Mouse (Mus musculus) layer of hippocampus, postnatal 14 days (tissue): Measurements from ENCODE around the gene Aagab. TPM values are rescaled to one million over a fixed set of nuclear protein-coding genes. Genes with fewer than 3 reads are reported as not detected.
A peak's percentile ranks its signal among the peaks of the same experiment; 100 is the strongest.

Source experiments
- DNase-seq, 2 experiments: peaks; one replicate each; pipeline ENCODE4 v3.0.0; 2021 to 2022; ENCODE audit warnings: low spot score in 2 of 2, mixed read lengths in 1 of 2
- long read RNA-seq, 2 experiments: library from polyadenylated mRNA; stranded (forward); transcript quantifications; one replicate each; pipeline ENCODE4 v2.0.0; 2021
- total RNA-seq, 2 experiments: library from RNA; stranded (reverse); gene quantifications; 2 replicates each; pipeline ENCODE4 v1.2.3; 2021

Gene Aagab
- total RNA-seq = 10 to 100 TPM; 47.8 to 58.7 TPM
- long read RNA-seq, experiment 1, full-length matches to known transcripts = 41 of 91 reads
- long read RNA-seq, experiment 1, partial matches to known transcripts = 3 of 91 reads
- long read RNA-seq, experiment 1, other reads (novel, unspliced or antisense) = 47 of 91 reads
- long read RNA-seq, experiment 2, full-length matches to known transcripts = 48 of 105 reads
- long read RNA-seq, experiment 2, partial matches to known transcripts = 13 of 105 reads
- long read RNA-seq, experiment 2, other reads (novel, unspliced or antisense) = 44 of 105 reads

- peak; percentile 95 to 97 for DNase-seq
These were observed at the start of gene Aagab, which contains the start of gene Iqch for GRCm38 (mm10) chr9:63602043-63602939. Gene Aagab, plus strand, starts transcription at chr9:63602660. Gene Iqch, minus strand, starts transcription at chr9:63602493.

GRCm38 (mm10) chr9:63553628-63554027 is 48.8 kb upstream of the Aagab start:
- DNase-seq = no peak

GRCm38 (mm10) chr9:63555460-63555990 is 46.9 kb upstream of the Aagab start:
- no peak for DNase-seq

GRCm38 (mm10) chr9:63556316-63556715 is 46.1 kb upstream of the Aagab start:
- DNase-seq = no peak

- DNase-seq = no peak
These were observed 45.5 kb upstream of the Aagab start for GRCm38 (mm10) chr9:63556933-63557332.

GRCm38 (mm10) chr9:63561931-63562330 is 40.5 kb upstream of the Aagab start:
- DNase-seq = no peak

- DNase-seq = no peak
These were observed 39.0 kb upstream of the Aagab start for GRCm38 (mm10) chr9:63563436-63563835.

- DNase-seq = no peak
These were observed 34.1 kb upstream of the Aagab start for GRCm38 (mm10) chr9:63568314-63568713.

- no peak for DNase-seq
These were observed 33.7 kb upstream of the Aagab start for GRCm38 (mm10) chr9:63568808-63569207.

- DNase-seq = no peak
These were observed 30.6 kb upstream of the Aagab start for GRCm38 (mm10) chr9:63571895-63572294.

- no peak for DNase-seq
These were observed 29.6 kb upstream of the Aagab start for GRCm38 (mm10) chr9:63572874-63573273.

GRCm38 (mm10) chr9:63577469-63577868 is 25.0 kb upstream of the Aagab start:
- no peak for DNase-seq

- no peak for DNase-seq
These were observed 22.8 kb upstream of the Aagab start for GRCm38 (mm10) chr9:63579644-63580043.

- DNase-seq = no peak
These were observed 22.4 kb upstream of the Aagab start for GRCm38 (mm10) chr9:63580046-63580445.

- DNase-seq = no peak
These were observed 20.7 kb upstream of the Aagab start for GRCm38 (mm10) chr9:63581778-63582177.

- DNase-seq = no peak
These were observed 17.2 kb upstream of the Aagab start for GRCm38 (mm10) chr9:63585251-63585650.

GRCm38 (mm10) chr9:63589209-63589608 is 13.3 kb upstream of the Aagab start:
- no peak for DNase-seq

- DNase-seq = no peak
These were observed 11.9 kb upstream of the Aagab start for GRCm38 (mm10) chr9:63590592-63590991.

GRCm38 (mm10) chr9:63591661-63592256 is 10.7 kb upstream of the Aagab start:
- DNase-seq = no peak

- no peak for DNase-seq
These were observed 7.4 kb upstream of the Aagab start for GRCm38 (mm10) chr9:63595032-63595431.

GRCm38 (mm10) chr9:63595652-63596051 is 6.8 kb upstream of the Aagab start:
- DNase-seq = no peak

GRCm38 (mm10) chr9:63596660-63597059 is 5.8 kb upstream of the Aagab start:
- DNase-seq = no peak
